Mouse (Mus musculus): ENCODE results near the gene Stip1. TPM values are rescaled to one million over a fixed set of nuclear protein-coding genes. Genes with fewer than 3 reads are reported as not detected.
A peak's percentile ranks its signal among the peaks of the same experiment; 100 is the strongest.
"Not testable (repeated sequence)": the region's sequence is repeated elsewhere in the genome, so short reads cannot be mapped to it uniquely, and the experiment has no call there.

The Stip1 gene
- 100 to 1,000 TPM; 284 to 378 TPM for total RNA-seq (2021)
- long read RNA-seq, experiment 1, transcript Stip1-201 (14 exons, 2,108 nt): major isoform, 316 of 341 reads
- long read RNA-seq, experiment 1, partial matches to known transcripts: 16 of 341 reads
- long read RNA-seq, experiment 1, other reads (novel, unspliced or antisense): 9 of 341 reads
- long read RNA-seq, experiment 2, transcript Stip1-201 (14 exons, 2,108 nt): major isoform, 176 of 220 reads
- long read RNA-seq, experiment 2, partial matches to known transcripts: 15 of 220 reads
- long read RNA-seq, experiment 2, other reads (novel, unspliced or antisense): 29 of 220 reads

DNA sequence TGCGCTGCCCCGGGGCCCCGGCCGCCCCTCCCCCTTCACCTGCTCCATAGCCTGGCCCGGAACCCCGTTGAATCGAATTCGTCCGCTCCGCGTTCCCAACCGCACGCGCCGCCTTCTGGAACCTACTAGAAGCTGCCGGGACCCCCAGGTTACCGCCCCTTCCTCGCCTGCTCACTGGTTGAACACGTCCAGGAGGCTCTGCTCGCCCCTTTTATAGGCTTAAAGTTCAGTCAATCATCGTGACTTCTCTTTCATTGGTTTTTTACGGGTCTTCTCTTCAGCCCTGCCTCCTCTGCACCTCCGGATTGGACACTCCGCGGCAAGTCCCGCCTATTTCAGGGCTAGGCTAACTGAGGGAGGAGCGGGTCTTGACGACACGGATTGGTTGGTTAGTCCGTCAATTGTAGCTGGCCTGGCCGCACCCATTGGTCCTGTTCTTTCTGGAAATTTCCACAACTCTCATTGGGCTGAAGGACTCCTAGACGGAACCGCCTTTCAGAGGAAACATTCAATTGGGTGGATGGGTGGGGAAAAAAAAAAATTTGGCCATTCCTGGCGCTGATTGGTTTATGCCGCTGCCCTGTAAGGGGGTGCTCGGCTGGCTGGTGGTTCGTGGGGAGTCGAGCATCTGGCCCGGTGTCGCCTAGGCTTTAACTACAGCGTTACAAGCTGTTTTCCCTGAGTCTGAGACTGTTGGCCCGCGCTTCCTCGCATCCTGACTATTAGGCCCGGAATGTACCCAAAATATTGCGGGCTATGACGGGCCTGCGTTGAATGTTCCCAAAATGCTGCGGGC, at the start of gene Stip1:
TSS of gene Stip1 (minus strand) at position 127 of the 796 bp plus-strand sequence.
- DNase-seq (ENCODE audit: low spot score in 2 of 2): peak; percentile 95

DNA sequence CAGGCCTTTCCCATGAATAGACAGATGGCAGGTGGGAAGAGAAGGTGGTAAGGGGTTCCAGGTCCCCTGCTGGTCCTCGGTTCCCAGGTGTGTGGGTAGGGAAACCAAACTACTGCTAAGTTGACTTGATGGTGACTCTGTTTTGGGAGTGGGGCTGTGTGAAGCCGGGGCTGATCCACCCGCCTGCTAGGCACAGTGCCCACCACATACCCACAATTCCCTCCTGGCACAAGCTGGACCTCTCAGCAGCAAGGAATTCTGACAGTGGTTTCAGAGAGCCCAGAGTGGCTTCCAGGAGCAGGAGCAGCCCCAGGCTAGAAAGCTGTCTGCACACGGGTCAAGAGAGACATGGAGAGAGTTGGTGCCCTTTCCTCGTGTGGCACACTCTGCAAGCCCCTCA, 49.3 kb upstream of the Stip1 start:
- DNase-seq (ENCODE audit: low spot score in 2 of 2): no peak

DNA sequence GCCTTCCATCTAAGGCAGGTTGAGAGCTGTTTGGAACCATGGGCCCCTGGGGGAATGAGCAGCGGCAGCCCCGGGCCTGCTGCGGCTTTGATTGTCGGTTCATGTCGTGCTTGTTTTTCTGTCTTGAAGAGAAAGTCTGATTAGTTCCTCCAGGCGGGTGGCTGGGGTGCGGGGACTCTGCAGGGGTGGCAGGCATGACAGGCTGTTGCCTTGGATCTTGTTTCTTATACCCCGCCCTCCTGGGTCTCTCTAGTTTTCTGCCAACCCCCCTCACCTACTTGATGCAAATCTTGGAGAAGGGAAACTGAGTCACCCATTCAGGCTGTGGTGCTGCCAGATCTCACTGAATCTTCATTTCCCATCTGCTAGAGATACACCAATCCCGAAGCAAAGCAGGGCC, 48.8 kb upstream of the Stip1 start:
- DNase-seq (ENCODE audit: low spot score in 2 of 2): no peak

DNA sequence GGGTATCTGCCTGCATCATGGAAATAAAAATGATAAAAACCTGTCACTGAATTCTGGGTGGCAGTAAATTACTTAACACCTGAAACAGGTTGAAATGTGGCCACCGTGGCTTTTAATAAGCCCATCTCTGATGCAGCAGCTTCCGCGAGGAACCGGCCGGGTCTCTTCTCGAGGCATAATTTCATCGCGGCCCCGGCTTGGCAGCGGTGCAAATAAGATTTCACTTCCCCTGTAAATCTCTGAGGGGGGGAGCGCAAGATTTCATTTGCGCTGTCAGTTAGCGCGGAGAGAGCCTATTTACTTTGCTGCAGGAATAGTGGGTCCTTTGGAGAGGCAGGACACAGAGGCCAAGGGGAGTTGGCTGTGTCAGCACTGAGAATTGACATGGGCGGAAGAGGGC, 45.0 kb upstream of the Stip1 start:
- DNase-seq (ENCODE audit: low spot score in 2 of 2): no peak

DNA sequence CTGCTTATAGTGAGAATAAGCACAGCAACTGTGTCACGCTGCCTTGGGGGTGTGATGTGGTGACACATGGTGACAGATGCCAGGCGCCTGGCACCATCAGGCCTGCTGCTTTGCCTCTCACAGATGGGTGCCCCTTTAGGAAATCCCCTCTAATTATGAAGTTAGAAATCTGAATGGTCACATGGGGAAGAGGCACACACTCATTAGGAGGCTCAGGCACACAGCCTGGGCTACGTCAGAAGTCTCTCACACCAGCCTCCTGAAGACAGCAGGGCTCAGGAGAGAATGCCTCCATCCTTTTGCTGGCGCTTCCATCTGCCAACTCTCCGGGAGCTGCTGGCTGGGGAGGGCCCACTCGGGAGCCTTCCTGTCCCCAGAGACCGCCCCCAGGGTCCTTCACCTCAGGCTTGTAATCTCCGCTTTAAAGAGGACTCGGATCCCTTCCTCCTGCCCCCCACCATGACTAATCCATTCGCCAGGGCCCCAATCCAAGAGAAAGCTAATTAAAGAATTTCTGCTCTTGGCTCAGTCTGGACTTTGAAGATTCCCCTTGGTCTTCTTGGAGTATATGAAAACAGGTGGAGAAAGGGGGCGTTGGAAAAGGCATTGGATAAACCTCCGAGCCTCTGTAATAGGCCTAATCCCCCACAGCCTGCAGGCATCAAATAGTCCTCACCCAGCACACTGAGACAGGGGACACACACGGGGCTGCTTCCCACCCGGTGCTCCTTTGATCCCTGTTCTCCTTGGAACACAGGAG, 43.4 kb upstream of the Stip1 start:
- no peak for DNase-seq (ENCODE audit: low spot score in 2 of 2)

DNA sequence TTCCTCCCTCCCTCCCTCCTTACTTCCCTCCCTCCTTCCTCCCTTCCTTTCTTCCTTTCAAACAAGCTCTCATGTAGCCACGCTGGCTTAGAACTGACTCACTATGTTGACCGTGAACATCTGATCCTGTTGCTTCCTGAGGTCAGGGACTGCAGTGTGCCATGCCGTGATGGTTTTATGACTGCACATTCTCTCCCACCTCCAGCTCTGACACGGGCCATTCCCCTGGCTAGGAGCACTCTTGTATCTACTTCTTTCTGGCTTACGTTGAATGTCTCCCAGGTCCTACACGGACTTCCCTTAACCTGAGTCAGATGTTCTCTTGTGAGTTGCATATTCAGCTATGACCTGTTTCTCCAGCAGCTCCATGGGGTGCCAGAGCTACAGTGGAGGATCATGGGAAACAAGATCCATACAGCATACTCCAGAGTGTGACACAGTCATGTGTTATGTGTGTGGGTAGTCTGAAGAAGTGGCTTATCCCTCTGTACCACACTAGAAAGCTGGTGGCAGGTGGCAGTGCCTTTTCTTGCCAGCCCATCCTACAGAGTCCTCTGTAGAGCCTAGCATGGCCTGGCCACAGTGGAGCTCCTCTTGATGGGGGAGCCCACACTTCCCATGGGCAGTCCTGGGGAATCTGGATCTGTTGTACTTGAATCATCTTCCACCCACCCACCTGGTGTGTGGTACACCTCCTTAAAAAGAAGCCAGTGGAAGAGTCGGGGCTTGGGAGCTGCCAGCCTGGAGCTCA, 41.9 kb upstream of the Stip1 start:
- no peak for DNase-seq (ENCODE audit: low spot score in 2 of 2)

DNA sequence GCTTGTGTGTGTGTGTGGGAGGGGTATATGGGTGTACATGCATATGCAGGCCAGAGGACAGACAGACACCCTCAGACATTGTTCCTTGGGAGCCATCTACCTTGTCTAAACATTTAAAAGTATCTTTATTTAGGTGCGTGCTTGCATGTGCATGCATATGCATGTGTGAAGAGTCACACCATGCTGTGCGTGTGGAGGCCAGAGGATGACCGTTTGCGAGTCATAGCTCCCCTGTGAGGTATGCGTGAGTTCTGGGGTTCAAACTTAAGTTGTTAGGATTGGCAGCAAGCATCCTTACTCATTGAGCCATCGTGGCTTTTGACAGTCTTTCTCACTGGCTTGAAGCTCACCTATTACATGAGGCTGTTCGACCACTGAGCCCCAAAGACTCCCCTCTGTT, 38.5 kb upstream of the Stip1 start:
- no peak for DNase-seq (ENCODE audit: low spot score in 2 of 2)

DNA sequence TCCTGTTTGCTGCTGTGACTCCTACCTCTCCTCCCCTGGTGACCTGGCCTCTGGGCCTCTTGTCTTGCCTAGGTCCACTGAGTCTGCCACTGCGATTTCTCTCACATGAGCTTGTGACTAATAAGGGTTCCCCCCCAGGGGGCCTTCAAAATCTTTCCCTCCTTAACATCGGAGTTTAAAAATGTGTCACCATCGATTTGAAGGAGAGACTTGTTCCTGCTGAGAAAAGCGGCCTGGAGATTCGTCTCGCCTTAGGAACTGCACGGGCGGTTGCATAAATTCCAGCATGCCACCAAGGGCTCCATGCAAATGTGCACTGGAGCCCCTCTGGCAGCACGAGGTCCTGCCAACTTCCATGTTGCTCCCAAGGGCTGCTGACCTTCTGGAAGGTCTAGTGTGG, 37.9 kb upstream of the Stip1 start:
- no peak for DNase-seq (ENCODE audit: low spot score in 2 of 2)

DNA sequence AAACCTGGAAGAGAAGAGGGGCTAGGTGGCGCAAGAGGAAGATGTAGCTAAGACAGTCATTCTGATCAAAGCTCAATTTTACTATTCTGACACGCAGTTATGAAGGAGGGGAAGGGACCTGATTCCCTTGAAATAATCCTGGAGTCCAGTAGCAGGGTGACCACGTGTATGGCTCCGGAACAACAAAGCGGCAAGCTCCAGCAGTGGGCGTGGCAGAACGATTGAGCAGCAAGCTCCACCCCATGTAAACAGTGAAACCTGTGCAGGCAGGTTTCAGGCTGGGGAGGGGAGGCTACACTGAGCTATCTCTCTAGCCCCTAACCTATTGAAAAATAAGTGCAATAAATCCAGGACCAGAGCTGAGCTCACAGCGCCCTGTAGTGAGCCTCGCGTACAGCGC, 35.6 kb upstream of the Stip1 start:
- DNase-seq (ENCODE audit: low spot score in 2 of 2): not testable (repeated sequence)

DNA sequence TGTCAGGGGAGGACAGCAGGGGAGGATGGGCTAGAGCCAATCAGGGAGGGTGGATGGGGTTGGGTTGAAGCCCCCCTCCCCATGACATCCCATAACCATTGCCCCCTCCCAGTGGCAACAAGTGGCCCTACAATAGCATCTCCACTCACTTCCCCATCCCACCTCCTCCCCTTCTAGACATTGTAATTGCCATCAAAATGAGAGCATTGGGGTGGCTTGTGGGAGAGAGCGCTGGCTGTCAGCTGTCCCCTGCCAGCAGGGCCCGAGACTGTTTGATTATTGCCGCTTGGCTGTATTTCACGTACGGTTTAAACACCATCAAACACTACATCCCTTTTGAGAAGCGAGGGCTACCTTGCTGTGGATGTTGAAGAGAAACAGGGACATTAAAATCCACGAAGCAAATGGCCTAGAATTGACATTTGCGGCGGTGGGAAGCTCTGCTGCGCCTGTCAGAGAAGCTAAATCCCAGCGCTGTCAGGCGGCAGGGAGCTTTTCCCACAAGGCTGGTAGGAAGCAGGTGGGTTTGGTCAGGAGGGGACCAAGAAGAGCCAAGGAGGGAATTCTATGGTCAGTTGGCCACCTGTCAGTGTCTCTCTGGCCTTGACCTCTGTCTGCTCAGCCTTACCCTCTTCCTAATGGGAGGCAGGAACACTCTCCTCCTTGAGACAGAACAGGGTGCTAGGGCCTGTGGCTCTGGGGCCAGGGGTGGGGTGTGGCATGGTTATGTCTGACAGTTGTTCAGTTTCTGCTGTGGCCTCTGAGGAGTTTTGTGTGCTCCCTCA, 34.4 kb upstream of the Stip1 start:
- DNase-seq (ENCODE audit: low spot score in 2 of 2): no peak

DNA sequence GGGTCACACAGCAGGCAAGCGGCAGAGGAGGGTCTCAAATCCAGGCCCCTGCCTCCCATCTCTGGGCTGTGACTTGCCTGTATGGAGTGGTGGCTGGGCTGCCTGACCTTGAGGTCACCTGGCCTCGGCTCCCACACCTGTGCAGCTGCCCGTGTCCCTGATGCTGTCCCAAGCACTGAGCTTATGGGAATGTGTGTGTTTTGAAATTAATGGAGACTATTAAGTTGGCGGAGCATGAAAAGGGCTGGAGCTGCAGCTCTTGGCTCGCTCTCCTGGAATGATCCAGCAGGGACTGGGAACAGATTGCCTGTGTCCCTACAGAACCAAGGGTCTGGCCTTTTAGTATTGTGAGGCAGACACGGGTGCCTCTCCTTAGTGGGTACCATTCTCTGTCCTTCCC, 32.5 kb upstream of the Stip1 start:
- DNase-seq (ENCODE audit: low spot score in 2 of 2): no peak

DNA sequence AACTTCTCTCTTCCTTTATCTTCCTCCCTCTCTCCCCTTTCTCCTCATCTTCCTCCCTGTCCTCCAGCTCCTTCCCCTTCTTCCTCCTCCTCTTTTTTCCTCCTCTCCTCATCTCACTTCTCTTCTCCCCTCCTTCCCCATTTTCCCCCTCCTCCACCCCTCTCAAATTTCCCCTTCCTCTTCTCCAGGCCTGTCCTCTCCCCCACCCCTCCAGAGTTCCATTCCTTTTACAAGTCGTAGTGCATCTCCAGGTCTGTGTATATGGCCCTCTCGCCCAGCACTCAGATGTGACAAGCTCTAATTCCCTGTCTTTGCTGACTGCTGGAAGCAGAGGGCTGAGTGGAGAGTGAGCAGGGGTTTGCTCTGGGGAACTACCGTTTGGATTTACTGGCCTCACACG, 31.0 kb upstream of the Stip1 start:
- no peak for DNase-seq (ENCODE audit: low spot score in 2 of 2)

DNA sequence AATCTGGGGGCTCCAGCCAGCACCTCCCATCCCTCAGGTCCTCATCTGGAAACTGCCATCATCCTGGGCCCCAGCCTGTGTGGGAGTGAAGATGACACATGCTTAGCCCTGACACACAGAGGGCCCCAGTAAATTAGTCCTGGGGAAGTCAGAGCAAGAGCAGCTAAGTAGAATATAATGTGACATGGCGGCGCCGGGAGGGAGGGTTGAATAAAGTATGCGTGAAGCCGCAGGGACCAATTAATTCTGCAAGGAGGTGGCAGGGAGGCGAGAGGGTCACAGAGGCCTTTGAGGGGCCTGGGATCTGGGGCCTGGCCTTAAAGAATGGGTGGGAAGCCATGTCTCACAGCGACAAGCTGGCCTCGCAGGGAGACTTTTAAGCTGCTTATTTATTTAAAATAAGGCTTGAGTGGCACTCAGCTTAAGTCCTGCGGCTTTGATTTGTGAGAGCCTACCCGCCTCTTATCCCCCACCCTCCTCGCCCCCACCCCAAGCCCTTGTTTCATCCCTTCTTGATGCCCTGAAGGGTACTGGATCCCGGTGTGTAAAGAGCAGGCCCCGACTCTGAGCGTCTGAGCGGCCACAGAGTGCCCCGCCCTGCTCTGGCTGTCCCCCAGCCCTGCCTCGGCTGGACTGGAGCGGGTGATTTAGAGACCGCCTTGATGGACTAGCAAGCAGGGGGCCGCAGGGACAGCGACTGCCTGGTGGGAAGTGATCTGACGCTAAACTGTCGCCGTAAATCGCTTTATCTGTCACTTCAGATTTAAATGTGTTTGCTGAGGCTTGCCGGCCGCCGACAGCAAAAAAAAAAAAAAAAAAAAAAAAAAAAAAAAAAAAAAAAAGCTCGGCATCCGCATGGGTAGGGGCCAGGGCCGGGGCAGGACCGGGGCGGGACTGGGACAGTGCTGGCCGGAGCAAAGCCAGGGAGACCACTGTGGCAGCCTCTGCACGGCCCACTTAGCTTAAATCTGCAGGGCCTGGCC, 30.3 kb upstream of the Stip1 start:
- no peak for DNase-seq (ENCODE audit: low spot score in 2 of 2)

DNA sequence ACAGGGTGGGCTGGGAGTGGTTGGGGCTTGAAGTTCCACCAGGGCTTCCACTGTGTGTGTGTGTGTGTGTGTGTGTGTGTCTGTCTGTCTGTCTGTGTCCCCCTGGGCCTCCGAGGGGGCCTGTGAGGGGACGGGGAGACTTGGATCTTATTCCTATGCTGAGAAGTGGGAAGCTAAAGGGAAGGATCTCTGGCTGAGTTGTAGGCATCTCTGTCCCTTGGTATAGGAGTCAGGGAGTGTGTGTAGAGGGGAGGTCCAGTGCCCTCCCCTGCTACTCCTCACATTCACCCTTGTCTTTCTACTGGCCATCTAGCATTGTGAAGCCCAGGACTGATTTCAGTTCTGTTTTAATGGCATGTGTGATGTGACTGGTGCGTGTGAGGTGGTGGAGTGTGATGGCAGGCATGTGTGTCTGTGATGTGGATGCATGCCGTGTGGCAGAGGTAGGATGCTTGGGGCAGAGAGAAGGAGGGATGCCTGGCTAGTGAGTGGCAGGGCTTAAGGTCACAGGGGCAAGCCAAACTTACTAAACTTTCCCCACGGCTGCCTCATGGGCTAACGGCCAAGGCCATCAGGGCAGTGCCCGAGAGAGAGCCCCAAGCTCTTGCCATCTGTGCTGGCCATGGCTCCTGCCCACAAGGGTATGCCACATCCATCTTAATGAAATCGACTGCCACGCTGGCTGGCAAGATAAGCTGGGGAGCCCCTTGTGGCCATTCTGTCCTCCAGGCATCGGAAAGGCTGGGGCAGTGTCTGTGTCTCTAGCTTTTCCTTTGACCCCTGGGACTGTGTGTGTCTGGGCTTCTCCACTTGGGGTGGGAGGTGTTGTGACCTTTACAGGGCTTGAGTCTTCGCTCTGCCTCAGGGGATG, 29.1 kb upstream of the Stip1 start:
- DNase-seq (ENCODE audit: low spot score in 2 of 2): no peak

DNA sequence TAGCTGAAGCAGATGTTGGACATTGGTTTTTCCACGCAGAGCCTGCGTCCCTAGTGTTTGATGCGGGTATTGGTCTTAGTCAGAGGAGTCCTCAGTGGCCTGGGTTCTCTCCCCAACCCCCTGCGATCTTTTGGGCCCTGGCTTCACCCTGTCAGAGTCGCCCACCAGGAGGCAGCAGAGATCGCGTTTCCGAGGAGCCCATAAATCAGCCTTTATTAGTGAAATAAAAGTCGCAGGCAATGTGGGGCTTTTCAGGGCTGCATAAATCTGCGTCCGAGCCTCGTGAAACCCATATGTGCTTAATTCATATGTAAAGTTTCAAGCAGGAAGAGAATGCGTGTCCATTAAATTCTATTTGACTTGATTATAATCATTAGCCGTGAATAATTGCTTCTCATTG, 28.4 kb upstream of the Stip1 start:
- DNase-seq (ENCODE audit: low spot score in 2 of 2): peak; percentile 82 to 88

DNA sequence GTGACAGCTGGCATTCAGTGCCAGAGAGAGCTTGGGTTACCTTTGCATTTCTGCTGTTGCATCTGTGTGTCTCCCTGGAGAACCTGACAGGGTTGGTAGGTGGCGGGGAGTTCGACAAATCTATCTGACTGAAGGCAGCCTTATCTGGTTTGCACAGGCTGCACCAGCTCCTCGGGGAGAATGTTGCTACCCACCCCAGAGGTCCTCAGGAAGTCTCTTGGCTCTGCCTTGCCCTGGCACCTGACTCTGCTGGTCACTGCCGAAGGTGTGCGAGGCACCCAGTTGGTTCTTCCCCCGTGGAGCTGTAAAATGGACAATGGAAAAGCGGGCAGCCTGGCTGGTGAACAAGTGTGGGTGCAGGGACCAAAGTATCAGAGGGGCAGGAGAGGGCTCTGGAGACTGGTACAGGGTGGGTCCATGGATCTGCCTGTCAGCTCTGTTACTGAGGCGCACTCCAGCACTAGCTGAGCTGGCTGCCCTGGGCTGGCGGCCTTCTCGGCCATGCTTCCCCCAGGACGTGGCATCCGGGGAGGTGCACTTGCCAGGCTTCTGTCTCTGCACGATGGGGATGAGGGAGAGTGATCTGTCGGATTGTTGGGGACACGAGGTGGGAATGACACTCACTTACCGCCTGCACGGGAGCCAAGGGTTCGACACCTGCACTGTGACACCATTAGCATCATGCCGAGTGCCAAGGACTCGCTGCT, 27.7 kb upstream of the Stip1 start:
- no peak for DNase-seq (ENCODE audit: low spot score in 2 of 2)

DNA sequence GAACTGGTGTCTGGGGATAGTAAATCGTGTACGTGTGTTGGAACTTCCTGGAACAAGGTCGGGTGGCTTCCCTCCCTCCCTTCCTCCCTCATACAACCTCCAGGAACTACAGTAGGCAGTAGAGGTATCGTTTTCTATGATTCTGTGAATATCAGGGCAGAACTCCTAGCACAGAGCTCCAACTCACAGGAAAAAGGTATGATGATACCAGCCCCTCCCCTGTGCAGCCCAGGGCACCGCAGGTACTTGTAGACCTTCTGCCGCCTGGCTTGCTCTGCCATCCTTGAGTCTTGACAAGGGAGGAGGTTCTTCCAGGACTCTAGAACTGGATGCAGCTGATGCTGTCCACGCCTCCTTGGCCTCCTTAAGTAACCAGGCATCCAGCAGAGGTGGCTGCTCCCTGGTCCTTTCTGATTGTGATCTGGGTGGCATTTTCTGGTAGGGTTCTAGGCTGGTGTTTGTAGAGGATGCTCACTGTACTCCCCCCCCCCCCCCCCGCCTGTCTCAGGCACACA, 27.1 kb upstream of the Stip1 start:
- DNase-seq (ENCODE audit: low spot score in 2 of 2): no peak
